Mouse (Mus musculus) lung, postnatal 0 days (tissue): ENCODE measurements around the gene Krt8.

Experiments
- CTCF ChIP-seq: IDR thresholded peaks from 2 replicates; pipeline ENCODE4 v1.5.1; 2016; ENCODE audit warnings: antibody characterized with exemption, mild to moderate bottlenecking
- EP300 ChIP-seq: IDR thresholded peaks from 2 replicates; pipeline ENCODE4 v1.6.1; 2016; ENCODE audit warnings: antibody characterized with exemption, mild to moderate bottlenecking, control low read depth

DNA sequence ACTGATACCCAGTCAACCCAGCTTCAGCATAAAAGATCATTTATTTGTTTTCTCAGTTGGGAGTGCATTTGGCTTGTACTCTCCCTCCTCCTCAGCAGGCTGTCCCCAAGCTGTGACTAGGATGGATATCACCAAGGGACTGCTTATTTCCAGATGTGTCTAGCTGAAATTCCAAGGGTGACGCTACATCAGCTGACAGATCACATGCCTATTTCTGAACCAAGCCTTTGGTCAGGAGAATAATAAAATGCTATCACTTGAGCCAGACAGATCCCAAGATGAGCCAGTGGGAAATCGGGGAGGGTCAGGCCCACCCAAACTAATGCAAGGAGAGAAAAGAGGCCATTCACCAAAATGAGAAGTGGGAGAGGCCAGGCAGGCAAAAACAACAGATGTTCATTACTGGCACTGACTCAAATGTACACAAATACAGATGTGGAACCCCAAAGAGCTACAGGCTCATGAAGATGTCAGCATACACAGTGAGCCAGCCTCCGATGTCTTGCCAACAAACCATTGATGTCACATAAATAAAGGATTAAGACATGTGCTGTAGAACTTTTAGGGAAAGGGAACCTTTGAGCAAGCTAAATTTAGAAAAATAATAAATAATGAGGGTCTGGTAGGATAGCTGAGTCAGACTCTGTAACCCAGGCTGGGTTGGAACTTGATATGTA, 6.4 kb upstream of the Krt8 start:
- TF ChIP-seq CTCF: no peak
- TF ChIP-seq EP300: peak; percentile 17; the same call in 1 of the 2 replicates
